Mouse (Mus musculus) embryo, embryonic 10.5 days (tissue): ENCODE data around the gene Ltbr.

Source experiments
- DNase-seq: peaks from one replicate; pipeline ENCODE4 v3.0.0-alpha.2; 2015; ENCODE audit warnings: low spot score

The Ltbr gene

DNA sequence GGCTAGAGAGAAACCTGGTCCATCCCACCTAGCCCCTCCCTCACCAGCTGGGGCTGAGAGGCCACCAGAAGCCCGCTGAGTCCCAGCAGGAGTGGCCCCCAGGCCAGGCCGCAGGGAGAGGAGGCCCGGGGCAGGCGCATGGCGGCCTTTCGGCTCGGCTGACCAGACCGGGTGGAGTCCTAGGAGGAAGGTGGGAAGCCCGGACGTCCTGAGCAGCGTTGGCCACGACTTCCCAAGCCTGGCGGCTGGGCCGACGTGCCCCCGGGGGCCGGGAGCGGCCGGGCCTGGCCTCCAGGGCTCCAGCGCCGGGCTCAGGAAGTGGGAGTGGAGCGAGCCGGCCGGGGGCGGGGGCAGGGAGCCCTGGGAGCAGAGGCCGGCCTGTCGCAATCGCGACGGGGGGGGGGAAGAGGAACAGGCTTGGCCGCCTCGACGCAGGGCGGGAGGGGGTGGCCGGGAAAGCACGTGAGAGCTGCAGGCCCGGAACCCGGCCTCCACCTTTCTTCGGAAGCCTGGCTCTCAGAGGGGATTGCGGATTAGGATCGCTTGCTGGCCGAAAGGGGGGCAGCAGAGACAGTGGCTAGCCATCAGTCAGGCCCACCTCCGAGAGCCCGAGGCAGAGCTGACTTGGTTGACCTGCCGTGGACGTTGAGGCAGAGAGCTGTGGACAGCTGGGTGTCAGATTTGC lies at the start of gene Ltbr:
Gene Ltbr (minus strand): TSS at position 340 of the 685 bp plus-strand sequence.
- peak; percentile 75 for DNase-seq

DNA sequence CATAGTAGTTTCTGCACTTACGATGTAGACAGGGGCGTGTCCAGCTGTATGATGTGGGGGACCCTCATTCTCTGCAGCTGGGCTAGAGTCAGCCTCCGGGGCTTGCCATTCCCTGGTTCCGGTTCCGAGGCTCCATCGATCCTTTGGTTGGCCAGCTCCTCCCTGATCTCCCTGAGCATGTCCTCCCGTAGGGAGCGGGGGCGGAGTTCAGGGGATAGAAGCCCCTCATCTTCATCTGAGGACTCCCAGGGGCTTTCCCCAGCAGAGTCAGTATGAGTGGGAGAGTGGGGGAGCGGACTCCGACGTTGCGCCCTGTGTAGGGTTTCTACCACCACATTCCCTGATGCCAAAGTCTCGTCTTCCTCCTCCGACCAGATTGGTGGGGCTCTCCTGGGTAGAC lies 49.3 kb upstream of the Ltbr start:
- DNase-seq, result no peak

DNA sequence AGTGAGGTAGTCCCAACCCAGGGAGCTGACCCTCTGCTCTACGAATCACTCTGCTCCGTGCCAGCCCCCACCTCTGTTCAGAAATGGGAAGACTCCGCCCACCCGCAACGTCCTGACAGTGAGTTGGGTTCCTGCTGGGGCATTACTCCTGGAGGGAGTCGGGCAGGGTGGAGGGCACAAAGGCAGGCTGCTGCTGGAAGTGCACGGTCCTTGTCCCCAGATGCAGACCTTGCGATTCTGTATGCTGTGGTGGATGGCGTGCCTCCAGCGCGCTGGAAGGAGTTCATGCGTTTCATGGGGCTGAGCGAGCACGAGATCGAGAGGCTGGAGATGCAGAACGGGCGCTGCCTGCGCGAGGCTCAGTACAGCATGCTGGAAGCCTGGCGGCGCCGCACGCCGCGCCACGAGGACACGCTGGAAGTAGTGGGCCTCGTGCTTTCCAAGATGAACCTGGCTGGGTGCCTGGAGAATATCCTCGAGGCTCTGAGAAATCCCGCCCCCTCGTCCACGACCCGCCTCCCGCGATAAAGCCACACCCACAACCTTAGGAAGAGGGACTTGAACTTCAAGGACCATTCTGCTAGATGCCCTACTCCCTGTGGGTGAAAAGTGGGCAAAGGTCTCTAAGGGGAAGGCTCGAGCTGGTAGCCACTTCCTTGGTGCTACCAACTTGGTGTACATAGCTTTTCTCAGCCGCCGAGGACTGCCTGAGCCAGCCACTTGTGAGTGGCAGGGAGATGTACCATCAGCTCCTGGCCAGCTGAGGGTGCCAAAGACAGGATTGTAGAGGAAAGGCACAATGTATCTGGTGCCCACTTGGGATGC lies 48.0 kb upstream of the Ltbr start:
- no peak for DNase-seq

DNA sequence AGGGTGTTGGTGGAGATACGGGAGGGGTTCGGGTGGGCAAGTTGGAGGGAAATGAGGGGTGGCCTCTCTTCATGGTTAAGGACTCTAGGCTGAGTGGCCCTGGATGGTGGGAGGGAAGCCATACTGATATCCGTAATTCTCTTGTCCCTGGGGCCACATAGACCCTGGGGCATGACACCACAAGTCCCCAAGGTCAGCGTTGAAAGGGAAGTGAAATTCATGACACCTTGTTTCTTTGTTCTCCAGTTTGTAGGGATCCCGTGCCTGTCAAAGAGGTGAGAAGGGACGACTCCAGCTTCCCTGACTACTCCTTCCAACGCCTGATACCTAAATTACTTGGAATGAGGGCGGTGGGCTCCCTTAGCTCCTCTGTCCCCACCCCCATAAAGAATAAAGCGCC lies 47.2 kb upstream of the Ltbr start:
- no peak for DNase-seq

DNA sequence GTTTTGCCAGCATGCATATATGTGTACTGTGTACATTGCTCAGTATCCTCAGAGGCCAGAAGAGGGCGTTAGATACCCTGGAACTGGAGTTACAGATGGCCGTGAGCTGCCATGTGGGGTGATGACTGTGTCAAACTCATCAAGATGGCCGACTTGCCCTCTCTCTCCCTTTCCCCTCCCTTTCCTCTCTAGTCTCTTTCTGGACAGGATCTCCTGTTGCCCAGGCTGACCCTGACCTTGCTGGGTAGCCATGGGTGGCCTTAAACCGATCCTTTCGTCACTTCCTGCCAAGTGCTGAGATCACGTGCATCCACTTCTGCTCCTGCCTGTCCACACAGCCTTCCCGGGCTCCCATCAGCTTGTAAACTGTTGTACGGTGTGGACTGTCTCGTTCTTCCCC lies 46.3 kb upstream of the Ltbr start:
- no peak for DNase-seq

DNA sequence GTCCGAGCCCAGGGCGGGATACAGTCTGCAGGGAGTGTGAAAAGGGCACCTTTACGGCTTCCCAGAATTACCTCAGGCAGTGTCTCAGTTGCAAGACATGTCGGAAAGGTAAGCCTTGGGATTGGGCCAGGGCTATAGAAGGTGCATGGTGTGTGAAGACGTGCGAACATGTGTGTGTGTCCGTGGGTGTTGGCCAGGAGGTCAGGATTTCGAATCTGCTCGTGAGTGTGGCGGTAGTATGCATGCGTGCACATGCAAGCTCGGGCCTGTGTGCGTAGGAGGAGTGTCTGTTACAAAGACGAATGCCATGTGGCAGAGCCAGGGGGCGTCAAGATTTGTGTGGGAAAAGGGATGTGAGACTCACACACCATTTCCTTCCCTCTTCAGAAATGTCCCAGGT lies 43.6 kb upstream of the Ltbr start:
- DNase-seq, result no peak

DNA sequence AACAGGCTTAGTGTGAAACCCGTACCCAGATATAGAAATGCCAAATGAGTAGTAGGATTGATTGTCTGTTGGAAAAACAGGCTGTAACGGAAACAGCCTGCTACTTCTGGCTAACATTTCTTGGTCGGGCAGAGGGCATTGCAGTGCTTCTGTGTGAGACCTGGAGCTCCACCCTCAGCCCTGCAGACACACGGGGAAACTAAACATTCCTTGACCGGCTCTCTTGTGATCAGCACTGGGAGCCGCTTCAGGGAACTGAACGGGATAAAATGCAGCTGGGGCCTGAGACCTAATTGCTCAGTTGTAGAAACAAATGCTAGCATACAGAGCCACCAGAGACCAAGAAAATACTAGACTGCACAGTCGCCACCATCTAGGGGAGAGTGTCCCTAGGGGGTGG lies 42.6 kb upstream of the Ltbr start:
- no peak for DNase-seq

DNA sequence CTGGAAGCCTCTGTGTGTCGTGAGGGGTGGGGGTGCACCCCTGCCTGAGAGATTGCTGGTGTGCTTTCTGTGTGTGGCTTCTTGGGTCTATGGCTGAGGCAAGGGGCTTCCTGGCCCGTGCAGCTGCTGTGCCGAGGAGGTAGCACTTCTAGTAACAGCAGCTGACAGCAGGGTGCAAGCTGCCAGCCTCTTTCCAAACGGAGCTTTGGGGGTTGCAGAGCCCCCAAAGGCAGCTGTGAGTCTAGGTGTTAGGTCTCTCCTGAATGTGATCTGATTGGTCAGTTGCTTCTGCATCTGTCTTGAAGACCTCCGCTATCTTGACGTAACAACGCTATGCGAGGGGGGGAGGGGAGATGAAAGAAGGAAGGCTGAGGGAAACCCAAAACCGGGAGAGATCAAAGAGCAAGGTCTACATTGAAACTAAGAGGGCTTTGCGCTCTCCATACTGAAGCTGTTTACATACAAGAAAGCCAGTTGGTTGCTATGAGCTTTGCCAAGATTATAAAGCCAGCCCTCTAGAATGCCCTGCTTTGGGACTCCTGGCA lies 41.6 kb upstream of the Ltbr start:
- DNase-seq, result peak; percentile 73

DNA sequence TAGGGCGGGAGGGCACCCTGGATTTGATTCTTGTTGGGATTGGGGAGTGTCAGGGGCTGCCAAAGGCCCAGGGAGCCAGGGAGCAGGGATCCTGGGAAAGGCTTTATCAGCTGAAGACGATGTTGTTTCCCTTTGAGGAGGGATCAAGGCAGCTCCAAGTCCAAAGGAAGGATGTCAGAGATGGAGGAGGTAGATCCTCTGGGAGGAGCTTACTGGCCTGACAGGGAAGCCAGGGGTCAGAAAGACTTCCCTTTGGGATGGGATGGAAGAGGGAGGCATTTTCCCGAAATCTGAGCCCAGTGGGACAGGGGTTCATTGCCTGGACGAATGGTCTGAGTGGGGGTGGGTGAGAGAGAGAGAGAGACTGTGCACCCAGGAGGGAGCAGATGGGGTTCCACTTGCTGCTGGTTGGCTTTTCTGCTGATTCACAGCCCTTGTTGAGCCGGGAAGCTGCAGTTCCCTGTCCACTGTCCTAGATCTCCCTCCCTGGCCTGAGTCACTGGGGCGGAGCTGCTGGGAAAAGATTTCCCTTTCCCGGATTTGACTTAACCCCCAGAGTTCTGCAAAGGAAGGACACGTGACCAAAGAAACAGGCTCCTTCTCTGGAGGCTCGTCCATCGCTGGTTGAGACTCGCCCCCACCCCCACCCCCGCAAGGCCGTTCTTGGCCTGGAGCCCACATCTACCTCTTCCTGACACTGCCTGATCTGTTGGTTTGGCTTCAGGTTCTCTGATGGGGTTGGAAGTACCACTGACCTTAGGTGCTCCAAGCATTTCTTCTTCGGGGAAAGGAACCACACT lies 40.9 kb upstream of the Ltbr start:
- no peak for DNase-seq

DNA sequence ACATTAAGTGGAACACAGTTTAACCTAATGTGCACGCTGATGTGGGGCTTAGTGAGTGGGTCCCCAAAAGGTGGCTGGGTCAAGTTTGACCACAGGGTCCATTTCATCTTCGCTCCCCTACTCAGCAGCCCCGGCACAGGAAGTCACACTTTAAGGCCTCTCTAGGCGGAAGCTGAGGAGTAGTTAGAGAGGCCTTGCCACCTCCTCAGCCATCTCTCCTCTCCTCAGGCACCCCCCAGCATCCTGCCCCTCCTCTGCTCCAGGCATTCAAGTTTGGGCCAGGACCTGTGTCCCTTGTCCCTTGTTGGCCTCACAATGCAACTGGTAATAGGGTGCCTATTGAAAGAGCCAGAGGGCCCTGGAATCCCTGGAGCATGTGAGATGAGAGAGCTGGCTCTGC lies 40.0 kb upstream of the Ltbr start:
- DNase-seq, result no peak

DNA sequence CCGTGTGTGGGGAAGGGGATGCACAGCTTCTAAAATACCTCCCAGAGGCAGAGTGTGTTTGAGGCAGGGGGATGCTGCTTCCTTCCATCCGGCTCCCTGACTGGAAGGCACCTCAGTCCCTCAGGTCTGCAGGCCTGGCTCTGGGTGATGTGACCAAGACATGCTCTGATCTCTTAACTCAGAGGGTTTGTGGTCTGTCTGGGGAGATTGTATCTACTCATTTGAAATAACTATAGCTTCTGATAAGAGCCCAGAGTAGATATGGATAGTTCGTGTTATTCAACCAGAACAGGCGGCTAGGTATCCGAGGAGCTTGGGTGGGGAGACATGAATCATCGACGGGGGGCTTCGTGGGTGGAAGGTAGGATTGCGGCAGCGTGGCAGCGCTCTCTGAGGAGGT lies 39.5 kb upstream of the Ltbr start:
- no peak for DNase-seq

DNA sequence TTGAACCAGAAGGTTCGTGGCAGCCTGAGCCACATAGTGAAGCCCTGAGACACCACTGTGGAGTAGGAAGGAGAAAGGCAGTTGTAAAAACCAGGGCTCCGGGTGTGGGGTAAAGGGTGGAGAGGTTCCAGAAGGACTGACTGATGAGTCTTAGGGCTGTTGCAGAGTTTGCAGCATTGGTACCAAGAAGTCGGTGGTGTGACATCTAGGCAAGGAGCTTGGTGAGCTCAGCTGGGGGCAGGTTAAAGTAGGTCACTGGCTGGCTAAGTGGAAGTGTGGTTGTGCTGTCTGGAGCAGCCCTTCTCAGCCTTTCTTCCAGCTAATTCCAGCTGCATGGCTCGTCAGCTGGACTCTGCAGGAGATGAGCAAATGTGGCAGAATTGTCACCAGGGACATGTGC lies 39.1 kb upstream of the Ltbr start:
- no peak for DNase-seq

DNA sequence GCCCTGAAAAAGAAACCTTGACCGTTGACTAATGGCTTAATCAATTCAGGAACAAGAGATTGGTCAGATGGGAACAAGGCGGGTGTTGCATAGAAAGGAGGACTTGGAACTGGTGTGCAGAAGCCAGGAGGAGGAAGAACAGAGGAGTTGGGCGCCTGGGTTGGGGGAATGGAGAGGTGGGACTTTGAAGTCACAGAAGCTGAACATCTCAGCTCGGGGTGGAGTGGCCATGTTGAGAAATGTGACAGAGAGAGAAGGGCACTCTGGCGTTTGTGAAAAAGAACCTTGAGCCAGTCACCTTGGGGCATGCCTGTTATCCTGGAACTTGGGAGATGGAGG lies 38.3 kb upstream of the Ltbr start:
- DNase-seq, result no peak

DNA sequence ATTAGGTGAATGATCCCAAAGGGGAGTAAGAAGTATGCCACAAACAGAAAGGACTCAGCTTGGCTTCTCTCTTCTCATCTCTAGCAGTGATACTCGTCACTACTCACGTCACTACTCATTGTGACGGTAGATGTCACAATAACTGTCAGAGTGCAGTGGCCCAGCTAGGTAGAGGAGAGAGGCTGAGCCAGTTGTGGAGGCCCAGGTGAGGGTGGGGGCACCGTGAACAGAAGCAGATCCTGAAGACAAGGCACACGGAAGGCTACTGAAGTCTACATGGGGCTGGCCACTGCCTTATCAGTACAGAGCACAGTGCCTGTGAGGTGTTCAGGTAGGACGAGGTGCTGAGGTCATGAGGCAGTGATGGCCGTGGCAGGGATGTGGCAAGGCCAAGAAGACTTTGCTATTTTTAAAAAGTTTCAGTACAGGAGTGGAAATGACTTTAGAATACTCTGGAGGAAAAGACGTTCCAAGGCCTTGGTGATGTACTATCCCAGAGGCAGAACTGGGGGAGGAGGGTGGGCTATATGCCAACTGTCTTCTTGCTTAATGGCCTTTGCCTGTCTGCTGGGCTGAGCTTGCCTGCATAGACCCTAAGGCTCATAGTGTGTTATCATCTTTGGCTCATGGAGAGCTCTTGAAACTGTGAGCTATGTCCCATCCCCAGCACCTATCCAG lies 37.8 kb upstream of the Ltbr start:
- DNase-seq, result no peak

DNA sequence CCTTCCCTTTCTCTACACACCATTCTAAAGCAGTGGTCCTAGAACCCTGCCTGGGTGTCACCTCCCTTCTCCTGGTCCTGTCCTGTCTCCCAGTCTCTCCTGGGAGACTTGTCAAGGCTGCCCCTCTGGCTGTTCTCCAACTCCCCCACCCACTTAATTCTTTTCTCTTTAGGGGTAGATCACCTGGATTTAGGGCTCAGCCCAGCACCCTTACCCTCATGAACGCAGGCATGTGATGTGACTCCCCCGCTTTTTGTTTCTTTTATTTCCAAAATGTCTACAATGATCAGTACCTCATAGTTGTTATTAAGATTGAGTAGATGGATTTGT lies 37.3 kb upstream of the Ltbr start:
- DNase-seq, result no peak

DNA sequence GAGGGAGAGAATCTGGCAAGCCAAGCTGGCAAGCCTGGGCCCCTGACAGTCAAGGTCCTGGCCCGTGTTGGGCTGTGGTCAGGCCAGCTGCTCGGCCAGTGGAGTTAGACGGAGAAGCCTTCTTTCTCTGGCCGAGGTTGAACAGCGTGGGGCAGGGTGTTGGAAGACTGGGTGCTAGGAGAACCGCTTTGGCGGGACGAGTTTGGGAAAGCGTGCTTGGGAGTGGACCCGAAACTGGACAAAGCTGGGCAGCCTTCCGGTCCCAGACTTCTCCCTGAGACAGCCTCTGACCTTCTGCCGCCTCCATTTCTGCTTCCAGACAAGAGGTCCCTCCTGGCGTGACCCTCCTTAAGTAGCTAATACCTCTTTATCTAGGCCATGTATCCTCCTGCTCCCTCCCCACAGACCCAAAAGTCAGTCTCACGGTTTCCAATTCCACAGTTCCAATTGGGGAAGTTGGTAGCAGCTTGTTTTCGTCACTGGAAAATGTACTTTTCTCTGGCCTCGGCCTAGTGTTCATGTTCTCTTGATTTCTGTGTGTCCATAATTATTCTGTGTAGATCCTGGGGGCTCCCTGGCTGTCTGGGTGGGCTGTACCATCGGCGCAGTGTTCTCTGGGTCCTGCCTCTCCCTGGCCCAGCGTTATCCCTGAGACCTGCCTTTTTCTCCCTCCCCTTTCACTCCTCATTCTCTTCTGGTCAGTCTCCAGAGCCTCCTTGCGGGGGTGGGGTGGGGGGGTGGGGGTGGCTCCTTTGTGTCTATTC lies 36.7 kb upstream of the Ltbr start:
- no peak for DNase-seq

DNA sequence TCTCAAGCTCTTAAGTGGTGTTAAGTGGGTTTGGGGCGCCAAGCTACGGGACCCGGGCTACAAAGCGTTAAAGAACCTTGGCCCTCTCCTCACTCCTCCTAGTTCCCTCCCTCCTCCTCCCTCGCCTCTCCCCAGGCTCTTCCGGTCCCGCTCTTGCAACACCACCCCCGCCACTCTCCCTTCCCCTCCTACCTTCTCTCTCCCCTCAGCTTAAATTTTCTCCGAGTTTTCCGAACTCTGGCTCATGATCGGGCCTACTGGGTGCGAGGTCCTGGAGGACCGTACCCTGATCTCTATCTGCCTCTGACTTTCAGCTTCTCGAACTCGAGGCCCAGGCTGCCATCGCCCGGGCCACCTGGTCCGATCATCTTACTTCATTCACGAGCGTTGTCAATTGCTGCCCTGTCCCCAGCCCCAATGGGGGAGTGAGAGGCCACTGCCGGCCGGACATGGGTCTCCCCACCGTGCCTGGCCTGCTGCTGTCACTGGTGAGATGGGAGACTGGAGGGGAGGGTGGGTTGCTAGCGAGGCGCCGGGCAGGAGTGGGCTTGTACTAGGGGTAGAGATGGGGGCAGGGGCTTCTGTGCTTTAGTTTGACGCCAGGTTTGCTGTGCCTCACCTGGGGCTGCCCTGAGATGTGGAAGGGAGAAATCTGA lies 36.0 kb upstream of the Ltbr start:
- peak; percentile 88 for DNase-seq

DNA sequence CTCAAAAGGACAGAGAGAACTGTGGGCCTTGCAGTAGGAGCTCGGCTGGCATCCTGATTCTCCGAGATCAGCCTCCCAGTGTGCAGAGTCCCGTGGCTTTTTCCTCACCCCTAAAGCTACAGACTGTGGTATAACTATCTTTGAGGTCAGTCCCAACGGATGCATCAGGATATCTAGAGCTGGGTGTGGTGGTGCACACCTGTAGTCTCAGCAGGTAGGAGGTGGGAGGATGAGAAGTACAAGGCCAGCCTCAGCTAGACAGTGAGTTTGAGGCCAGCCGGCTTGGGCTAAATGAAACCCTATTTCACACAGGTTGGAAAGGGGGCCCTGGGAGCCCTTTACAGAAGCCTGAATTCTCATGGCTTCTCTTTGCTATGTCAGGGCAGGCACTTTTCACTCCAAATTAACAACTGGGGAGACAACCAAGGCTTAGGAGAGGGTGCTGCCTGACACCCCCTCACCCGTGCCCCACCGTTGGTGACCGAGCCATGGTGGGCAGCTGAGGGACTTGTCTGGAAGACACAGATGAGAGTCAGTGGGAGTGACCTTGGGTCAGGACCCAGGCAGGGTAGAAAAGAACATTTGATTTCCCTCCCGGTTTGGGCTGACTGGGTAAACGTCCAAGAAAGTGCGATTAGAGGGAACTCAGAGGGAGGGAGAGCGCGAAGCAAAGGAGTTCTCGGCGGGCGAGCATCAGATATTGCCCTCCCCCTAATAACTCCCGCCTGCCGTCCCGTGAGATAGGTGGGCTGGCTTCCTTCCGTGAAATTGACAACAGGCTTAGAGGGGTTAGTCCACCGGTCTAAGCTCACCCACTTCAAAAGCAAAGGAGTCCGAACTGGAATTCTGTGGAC lies 35.3 kb upstream of the Ltbr start, which contains the start of gene Tnfrsf1a:
Gene Tnfrsf1a (plus strand): TSS at position 642 of the 854 bp plus-strand sequence.
- no peak for DNase-seq

DNA sequence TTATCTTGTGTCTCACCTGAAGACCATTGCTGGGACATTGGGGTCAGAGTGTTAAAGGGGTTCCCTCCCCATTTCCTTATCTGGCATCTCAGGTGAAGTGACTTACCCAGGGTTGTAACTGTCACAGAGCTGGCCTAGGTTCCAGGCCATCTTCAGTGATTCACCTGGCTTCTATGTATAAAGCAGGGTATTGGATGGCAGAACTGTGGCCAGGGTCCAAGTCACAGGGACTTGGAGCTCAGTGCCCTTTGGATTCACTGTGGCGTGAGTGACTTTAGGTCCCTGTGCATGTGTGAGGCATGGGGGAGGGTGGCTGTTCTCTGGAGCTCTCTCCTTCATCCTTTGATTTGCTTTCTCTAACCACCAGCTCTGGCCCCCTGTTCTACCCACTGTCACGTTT lies 32.3 kb upstream of the Ltbr start:
- no peak for DNase-seq

DNA sequence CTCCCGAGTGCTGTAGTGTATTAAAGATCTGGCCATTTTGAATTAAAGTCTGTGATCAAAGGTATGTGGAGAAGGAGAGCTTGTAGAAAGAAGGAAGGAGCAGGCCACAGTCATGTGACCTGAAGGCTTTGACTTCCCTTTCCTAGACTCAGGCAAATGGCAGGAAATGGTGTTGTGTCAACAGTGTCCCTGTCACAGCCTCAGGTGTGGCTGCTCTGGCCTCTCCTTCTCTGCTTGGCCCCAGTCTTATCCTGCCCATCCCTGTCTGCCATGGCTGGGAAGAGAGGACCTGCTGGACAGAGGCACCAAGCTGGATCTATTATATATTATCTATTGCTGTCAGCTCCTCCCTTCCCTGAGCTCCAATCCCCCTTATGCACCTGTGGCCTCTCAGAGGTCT lies 31.9 kb upstream of the Ltbr start:
- DNase-seq, result no peak
